Mouse (Mus musculus) Muller cell, postnatal 12 days (primary cell): ENCODE data around the gene Gm10803.
"Not testable (repeated sequence)": the region's sequence is repeated elsewhere in the genome, so short reads cannot be mapped to it uniquely, and the experiment has no call there.

Experiments used
- DNase-seq: peaks from one replicate; pipeline ENCODE4 v3.0.0-alpha.2; 2015; ENCODE audit errors: inconsistent ontology term

Gm10803 gene

DNA sequence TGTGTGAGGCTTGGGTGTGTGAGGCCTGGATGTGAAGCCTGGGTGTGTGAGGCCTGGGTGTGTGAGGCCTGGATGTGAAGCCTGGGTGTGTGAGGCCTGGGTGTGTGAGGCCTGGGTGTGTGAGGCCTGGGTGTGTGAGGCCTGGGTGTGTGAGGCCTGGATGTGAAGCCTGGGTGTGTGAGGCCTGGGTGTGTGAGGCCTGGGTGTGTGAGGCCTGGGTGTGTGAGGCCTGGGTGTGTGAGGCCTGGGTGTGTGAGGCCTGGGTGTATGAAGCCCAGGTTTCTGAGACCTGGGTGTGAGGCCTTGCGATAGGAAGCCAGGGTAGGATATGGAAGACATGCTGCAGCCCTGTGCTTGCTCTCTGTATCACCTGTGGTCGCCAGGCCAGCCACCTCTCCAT is at the start of gene Gm10803:
Gm10803 (plus strand) TSS at position 301 of the 400 bp plus-strand sequence.
- DNase-seq, result not testable (repeated sequence)

DNA sequence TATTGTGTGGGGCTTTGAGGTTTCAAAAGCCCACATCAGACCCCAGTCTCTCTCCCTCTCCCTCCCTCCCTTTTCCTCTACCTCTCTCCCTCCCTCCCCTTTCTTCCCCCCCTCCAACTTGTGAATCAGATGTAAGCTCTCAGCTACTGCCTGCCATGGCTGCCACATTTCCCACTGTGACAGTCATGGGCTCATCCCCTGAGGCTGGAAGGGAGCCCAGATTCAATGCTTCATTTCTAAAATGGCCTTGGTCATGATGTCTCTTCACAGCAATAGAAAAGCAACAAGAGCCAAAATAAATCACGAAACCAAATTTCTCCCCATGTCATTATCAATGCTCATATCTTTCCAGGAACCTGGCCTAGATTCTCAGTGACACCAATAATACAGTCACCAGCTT is 49.5 kb upstream of the Gm10803 start:
- DNase-seq, result peak; percentile 30

DNA sequence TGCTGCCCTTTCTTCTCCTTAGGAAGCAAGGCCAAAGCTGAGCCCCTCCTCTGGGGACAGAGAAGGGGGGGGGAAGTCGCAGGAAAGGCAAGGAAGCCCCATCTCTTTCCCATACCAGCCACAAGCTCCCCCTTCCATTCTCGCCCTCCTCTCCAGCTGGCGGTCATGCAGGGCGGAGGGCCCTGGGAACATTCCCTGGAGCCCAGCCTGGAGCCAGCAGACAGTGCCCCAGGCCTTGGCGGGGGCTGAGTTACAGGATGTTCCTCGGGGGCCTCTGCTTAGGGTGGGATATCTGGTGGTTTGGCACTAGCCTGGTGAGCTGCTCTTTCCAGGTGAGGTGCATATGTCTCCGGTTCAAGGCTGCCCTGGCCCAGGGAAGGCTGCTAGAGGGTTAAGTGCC is 48.2 kb upstream of the Gm10803 start:
- DNase-seq, result peak; percentile 73

DNA sequence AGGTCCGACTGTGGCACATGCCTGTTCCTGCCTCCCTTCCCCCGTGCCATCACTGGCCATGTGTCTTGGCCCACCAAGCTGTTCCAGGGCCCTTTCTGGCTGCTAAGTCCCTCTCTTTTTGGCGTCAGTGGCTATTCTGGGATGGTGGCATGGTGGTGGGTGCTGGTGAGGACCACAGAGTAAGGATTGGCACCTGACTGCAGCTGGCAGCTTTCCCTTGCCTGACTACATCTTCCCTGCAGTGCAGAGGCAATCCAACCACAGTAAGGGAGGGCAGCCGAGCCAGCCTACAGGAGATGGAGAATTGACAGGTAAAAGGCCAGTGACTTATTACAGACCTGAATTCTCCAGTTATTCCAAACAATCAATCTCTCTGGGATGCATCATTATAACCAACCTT is 45.1 kb upstream of the Gm10803 start:
- no peak for DNase-seq

DNA sequence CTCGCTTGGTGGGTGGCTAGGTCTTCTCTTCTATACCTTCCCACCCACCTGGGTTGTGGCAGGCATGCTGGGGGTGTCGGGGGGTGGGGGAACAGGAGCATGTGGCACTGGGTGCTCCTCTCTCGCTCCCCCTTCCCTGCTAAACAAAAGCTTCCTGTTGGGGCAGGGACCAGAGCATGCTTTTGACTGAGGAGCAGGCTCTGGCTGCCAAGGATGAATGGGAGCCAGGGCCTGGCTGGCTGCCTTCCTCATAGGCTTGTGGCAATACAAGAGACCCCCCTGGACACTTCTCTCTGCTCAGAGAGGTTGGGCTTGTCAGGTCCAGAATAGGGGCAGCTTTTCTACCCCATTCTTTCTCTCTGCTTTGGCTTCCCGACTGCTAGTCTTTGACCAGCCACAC is 39.3 kb upstream of the Gm10803 start:
- DNase-seq, result peak; percentile 55

DNA sequence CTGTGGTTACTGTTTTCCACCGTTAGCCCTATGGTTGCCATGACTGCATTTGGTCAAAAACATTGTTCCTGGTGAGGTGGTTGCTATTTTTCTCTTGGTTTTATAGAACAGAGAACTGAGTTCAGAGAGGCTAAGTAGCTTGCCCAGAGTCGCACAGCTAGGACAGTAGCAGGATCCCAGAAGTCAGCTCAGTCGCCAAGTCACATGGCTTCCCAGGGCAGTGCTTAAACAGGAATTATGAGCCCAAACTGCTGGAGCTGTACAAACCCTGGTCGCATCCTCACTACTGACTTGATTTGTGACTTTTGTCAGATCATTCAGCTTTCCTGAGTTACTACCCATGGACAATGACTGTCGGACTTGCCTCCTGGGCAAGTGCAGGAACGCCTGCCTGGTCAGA is 38.8 kb upstream of the Gm10803 start:
- DNase-seq, result peak; percentile 38

DNA sequence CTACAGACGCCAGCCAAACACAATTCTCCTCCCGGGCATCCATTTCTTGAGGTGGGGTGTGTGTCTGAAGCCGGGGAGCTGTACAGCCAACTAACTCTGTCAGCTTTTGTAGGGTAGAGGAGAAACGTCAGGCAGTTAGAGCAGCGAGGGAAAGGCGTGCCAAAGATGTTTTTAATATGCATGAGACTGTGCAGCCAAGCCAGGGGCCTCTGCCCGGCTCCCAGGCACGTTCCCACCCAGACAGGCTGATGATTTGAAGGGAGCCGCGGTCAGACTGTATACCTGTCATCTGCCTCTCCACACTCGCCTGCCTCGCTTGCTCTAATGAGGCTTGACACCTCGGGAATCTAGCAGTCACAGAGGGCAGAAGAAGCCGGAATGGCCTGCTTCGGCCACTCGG is 38.4 kb upstream of the Gm10803 start:
- DNase-seq, result peak; percentile 77

DNA sequence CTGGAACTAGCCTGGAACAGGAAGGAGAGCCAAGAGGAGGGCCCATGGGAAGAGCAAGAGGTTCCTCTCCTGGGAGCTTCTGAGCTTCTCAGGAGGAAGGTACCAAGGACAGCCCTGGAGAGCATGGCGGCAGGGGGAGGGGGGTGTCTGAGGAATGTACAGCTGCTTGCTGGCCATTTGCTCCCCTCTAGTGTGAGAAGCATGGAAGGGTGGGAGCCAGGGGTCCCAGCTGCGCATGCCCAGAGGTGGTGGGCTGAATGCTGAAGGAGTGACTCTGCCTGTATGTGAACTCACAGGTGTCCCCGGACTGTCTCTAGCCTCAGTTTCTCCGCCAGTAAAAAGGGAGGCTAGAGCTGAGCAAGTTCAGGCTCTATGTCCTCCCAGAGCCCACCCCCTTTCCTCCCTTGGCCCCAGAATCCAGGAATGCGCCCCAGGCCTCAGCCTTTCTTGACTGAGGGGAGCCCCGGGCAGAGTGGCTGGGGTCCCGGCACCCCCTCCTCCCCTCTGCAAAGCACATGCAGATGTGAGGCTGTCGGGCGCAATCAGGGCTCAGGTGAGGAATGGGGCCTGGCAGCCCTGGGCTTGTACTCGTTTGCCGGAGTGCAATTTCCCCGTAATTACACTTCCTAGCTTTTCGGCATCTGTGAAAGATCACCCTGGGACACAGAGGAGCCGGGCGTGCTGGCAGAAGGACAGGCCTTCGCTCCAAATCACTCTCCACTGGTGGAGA is 35.2 kb upstream of the Gm10803 start:
- no peak for DNase-seq

DNA sequence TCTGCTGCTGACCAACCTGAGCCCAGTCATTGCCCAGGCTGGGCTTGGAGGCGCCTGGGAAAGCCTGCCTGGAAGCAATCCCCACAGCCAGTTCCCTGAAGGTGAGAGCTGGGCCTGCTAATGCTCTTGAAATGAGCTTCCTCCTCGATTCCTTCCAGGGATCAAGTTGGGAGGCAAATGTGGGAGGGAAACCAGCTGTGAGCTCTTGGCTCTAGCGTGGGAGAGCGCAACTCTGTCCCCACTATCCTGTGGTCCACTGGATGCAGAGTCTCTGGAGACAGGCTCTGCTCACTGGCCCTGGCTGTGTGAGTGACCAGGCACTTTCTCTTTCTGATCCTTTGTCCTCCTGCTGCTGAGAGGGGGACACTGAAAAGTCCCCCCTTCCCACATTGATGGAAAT is 30.8 kb upstream of the Gm10803 start:
- DNase-seq, result no peak

DNA sequence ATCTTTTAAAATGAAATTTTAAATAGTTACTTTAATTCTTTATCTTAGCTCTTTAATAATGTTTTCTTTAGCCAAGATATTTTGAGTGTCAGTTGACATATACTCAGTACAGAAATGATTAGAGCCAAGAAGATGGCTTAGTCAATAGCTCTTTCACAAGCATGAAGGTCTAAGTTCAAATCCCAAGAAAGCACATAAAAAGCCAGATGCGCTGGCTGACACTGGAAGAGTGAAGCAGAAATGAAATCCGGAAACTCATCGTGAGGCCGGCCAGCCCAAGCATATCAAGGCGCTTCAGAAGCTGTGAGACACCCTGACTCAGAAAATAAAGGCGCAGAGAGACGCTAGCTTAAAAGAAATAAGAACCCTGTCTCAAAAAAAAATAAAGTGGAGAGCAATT is 26.5 kb upstream of the Gm10803 start:
- DNase-seq, result no peak

DNA sequence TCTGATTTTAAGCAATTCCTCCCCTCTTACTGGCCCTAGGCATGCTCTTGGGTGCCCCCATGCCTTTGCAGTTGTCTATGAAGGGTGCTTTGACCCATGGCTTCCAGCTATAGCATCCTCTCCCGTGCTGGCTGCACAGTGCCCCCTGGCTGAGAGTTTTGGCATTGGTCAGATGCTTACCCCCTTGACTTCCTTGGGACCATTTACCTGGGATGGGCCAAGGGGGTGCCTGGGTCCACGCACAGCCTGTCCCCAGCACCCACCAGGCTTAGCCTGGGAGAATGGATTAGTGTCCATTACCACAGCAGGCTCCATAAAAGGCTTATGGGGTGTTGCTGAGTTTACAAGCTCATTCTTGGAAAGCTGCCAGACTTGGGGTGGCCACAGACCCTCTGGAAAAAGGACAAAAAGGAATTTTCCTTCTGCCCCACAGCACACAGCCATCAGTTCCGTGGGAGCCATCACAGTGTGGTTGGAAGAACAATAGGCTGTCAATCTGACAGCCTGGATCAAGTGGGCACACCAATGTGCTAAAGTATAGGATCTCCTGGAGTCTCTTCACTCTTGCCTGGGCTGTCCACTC is 22.9 kb upstream of the Gm10803 start:
- no peak for DNase-seq

DNA sequence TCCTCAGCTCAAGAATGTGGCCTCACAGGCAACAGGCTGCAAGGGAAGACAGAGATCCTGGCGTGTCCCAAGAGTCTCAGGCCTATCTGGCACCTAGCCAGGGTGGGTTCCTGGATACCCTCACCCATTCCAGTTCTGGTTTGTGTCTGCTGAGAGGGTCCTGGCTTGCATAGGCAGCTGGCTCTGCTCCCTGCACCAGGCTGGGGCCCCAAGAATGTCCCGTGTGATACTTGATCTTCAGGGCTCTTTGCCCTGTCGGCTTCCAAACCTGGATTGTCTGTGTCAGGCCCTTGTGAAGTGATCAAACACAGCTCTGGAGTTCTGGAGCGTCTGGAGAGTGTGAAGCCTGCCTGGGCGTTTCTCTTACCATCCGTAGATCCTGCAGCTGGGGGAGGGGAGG is 22.2 kb upstream of the Gm10803 start:
- DNase-seq, result no peak

DNA sequence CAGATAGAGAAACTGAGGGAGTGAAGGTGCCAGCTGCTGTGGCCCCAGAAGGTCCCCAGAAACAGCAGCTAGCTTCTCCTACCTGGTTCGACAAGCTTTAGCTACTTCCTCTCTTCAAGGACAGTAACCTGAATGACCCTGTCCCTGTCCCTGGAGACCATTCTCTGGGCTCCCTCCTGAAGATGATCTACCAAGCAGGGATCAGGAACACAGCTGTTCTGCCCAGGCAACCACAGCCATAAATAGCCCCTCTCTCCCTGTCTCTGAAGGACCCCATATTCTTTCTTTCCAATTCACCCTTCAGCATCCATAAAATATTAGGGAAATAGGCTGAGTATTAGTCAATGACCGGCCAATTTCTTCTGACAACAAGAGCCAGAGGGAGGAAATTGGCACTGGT is 18.6 kb upstream of the Gm10803 start:
- no peak for DNase-seq

DNA sequence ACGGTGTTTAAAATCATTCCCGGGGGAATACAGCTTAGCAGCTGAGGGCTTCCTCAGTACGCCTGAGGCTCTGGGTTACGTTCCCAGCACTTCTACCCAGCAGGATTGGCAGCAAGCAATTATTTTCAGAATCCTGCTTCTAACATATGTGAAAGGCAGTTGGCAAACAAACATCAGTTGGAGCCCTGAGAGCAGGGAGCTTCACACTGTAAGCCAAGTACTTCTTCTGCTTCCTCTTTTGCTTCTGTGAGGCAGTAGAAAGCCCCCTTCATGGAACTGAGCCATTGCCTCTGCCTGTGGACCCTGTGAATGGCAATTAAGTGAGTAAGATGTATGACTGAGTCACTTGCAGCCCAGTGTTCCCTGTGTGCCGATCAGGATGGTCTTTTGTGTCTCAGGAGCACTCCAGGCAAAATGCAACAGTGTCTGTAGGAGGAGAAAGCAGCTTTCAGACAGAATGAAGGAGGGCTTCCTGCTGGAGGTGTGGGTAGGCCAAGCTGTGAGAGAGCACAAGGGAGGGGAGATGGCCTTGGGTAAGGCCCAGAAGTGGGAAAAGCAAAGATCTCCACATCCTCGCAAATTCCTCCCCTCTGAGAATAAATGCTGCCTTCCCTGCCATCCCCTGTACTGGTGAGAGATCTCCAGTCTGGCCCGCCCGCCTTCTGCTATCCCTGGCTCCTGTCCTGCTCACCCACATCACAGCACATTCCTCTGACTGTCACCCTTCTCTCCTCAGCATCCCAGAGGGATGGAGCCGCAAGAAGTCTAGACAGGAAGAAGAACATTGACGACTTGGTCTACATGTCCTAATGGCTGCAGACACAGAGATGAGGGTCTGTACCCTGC is 7.5 kb upstream of the Gm10803 start:
- DNase-seq, result no peak

DNA sequence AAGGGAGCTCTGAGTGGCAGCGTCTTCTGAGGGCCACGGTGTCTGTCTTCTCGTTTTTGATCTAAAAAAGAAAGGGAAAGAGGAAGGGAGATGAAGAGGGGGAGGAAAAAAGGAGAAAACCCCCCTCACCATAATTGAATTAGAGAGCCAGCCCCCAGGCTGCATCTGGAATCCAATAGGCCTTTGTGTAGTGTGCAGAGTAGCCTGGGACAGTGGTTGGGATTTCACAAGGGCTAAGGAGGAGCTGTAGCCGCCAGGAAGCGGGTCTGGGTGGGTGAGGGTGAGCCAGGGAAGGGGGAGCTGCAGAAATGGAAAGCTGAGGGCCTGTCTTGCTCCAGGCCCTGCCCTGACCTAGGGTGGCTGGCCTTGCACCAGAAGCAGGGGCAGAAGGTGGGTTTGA is 6.5 kb upstream of the Gm10803 start:
- DNase-seq, result no peak

DNA sequence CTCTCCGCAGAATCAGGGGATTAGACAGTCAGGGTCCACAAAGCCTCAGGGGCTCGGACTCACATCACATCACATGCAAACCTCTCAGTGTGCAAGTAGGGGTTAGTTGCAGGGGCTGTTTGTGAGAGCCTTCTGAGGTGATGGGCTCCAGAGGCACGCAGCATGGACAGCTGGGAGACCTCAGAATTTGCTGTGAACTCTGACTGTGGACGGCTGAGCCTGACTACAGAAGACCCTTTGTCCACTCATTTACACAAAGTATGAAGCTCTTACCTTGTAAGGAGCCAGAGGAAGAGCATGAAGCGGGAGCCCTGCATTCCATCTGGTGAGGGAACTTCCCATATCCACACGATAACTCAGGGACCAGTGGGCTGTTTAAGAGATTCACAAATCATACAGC is 5.3 kb downstream of the Gm10803 start:
- DNase-seq, result peak; percentile 25

DNA sequence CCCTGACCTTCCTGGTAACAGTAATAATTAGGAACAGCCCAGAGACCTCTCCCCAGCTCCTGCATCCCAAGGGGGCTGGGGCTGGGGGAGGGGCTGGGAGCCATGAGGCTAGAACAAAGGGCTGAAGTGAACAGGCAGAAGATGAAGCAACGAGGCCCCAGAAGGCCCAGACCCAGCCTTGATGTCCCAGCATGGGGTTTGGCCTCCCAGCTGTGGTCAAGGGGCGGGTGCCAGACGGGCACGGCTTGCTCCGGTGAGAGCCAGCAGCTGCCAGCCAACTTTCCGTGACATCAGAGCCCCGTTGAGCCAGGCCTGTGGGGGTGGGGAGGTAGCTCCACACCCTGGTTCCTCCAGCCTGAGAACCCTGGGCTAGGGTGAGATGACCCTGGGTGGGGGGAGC is 7.3 kb downstream of the Gm10803 start:
- DNase-seq, result peak; percentile 60

DNA sequence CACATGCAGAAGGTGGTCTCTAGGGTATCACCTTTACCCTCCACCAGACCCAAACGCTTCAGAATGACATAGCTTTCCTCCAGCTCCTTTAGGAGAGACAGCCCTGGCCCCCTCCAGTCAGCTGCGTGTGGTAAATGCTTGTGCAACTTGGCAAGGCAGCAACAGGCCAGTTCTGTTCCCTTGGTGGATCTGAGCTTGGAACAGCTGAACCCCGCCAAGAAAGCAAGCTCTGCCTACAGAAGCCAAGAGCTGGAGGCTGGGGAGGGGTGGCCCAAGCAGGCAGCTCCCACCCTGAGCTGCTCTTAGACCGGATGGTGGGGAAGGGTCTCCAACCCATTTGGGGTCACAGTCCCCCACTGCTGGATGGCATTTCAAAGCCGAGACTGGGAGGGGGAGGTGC is 12.2 kb downstream of the Gm10803 start:
- no peak for DNase-seq

DNA sequence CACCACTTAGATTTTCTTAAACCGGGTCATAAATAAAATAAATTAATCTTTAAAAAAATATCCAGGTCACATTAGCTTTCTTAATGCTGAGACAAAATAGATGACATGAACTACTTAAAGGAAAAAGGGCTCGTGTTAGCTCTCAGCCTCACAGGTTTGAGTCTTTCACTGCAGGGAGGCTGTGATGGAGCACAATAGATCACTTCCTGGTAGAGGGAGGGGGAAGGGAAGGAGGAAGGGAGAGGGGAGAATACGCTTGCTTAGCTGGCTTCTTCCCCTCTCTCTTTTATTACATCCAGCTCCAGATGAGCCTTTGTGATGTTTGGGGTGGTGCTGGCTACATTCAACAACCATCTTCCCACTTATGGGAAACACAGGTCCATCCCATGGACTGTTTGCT is 20.9 kb downstream of the Gm10803 start:
- DNase-seq, result no peak

DNA sequence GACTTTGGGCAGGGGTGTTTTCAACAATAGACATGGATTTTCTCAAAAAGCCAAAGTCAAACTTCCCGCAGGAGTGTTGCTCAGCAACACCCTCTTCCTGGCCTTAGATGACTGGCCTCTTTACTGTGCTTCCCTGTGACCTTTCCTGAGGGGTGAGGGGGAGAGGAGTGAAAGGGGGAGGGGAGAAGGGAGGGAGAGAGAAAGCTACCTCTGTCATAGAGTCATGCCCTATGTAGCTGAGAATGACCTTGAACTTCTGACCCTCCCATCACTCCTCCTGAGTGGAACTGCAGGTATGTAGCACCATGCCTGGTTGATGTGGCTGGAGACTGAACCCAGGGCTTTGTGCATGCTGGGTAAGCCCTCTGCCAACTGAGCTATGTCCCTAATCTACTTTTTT is 25.5 kb downstream of the Gm10803 start:
- DNase-seq, result no peak

DNA sequence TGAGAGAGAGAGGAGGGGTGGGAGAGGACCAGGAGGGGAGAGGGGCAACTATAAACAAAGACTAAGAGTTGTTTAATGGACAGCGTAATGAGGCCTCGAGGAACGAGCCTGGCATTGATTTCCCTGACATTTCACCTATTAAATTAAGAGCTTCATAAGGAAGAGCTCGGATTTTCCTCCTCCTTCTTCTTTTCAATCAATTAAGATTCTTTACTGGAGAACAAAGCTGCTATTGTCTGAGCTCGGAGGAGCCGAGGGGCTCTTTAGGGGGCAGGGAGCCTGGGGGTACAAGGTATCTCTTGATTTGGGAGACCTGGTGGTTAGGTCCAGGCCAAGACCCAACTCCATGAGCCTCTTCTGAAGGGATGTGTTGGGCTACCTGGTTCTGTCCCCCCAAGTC is 27.1 kb downstream of the Gm10803 start:
- DNase-seq, result no peak

DNA sequence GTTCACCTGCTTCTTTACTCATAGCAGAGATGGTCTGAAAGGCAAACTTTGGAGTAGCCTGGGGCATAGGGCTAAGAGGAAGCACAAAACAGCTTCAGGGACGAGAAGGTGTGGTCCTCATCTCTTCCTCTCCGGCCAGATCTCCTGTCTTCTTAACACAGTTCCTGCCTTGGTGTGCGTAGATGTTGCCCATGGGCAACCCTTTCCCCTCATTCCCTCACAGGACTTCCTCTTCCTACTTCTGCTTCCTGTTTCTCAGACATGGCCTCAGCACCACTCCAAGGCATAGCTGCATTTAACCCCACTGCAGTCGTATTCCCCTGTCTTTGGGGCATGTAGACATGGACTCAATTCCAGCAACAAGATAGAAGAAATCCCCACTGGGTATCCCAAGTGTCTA is 29.5 kb downstream of the Gm10803 start:
- no peak for DNase-seq

DNA sequence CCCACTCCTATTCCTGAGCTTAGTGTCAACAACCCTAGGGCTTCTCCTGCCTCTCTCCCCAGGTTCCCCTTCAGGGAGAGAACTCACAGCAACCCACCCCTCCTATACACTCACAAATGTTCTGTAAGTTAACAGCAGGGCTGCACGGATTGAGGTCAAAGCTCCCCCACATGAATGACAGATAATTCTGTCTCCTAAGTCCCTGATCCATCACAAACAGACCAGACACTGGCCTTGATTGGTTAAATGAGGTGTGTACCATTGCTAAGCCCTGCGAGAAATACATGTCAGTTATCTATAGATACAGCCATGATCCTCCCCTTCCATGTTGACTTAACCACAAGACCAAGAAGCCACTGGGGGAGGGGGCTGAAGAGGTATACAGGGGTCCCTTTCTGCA is 31.3 kb downstream of the Gm10803 start:
- no peak for DNase-seq
